Mouse (Mus musculus) bone marrow, adult 2 months (tissue): ENCODE measurements around the gene Acap2.

Source experiments
- CTCF ChIP-seq: fragments of 200-500 bp; IDR thresholded peaks from 2 replicates; pipeline ENCODE4 v1.5.1; 2011; ENCODE audit warnings: low read length, control low read depth; ENCODE audit not compliant: control insufficient read depth, insufficient read depth
- POLR2A ChIP-seq: fragments of 200-500 bp; IDR thresholded peaks from 2 replicates; pipeline ENCODE4 v1.6.1; 2011; ENCODE audit warnings: low read depth, mild to moderate bottlenecking, control low read depth, low read length, borderline replicate concordance; ENCODE audit not compliant: control insufficient read depth

GRCm38 (mm10) chr16:31124991-31125390, 76.1 kb downstream of the Acap2 start:
- no peak for TF ChIP-seq POLR2A
- no peak for TF ChIP-seq CTCF
